Mouse (Mus musculus) bone marrow, adult 2 months (tissue): ENCODE results near the gene Plcb1.

Source experiments
- CTCF ChIP-seq: fragments of 200-500 bp; IDR thresholded peaks from 2 replicates; pipeline ENCODE4 v1.5.1; 2011; ENCODE audit warnings: low read length, control low read depth; ENCODE audit not compliant: control insufficient read depth, insufficient read depth
- POLR2A ChIP-seq: fragments of 200-500 bp; IDR thresholded peaks from 2 replicates; pipeline ENCODE4 v1.6.1; 2011; ENCODE audit warnings: low read depth, mild to moderate bottlenecking, control low read depth, low read length, borderline replicate concordance; ENCODE audit not compliant: control insufficient read depth

DNA sequence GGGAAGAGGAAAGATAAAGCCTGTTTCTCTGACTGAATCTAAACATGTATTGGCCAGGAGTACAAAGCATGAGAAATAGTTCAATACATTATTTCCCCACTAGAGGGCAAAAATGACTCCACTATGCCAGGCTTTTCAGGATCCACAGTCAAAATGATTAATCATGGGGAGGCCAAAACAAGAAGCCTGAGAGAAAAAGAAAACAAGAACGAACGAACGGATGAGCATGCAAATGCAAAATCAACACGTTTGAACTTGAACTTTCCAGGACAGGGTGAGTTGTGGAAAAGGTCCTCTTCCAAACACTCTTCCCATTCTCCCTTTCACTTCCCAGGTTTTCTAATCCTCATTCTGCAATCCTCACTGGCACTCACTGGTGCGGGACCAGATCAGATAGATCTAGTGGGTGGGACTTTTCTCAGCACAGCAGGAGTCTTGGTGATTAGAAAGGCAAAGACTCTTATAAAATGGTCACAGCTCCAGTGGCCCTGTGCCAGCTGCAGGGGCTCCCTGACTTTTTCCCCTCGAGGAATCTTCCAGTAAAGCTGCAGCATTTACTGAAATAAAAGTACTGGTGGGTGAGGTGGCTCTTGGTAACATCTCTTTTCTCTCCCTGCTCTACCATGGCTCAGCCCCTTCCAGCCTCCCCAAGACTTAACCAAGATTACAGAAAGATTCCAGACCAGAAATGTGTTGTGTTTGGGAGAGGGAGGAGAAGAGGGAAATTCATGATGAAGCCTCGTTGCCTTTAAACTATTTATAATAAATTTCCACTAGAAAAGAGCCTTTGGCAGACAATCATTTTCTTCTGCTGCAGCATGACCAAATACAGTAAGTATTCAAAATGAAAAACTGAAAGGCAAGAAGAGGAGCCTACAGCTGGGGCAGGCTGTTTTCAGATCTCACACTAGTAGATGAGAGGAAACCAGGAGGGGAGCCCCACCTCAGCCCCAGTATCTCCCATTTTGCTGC, 654.0 kb downstream of the Plcb1 start:
- TF ChIP-seq POLR2A = no peak
- no peak for TF ChIP-seq CTCF
